Mouse (Mus musculus): ENCODE data around the gene Gm20388.

DNA sequence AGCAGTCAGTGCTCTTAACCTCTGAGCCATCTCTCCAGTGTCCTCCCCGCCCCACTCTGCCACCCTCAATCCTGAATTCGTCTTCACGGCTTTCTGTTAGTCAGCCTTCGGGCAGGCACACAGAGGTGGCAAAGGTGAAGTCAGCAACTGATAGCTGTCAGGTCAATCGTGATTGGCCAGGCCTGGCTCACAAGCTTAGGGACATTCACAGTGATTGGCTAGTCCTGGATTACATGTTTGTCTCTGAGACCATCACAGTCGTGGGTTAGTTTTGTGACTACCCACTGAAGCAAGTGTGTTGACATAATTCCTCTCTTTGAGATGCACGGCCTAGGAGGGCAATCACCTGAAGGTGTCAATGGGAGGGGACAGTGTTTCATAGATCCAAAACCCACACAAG is 3542.7 kb downstream of the Gm20388 start:
- TF ChIP-seq POLR2A (IDR thresholded peaks at IDR 0.05; ENCODE audit: low read depth, low read length), result no peak
- TF ChIP-seq CTCF (conservative IDR thresholded peaks at IDR 0.05; ENCODE audit: insufficient read depth, insufficient read length, low read depth, low read length), result no peak

Measured in kidney, adult 2 months (tissue).